ENCODE assay signal across 22 mouse cellular contexts in genomic region chr8:78889708-78890107, GRCm38 (mm10).
DNase-seq lines count a peak whose midpoint lies in the region; ATAC-seq and TF ChIP-seq lines count a peak whose summit lies in the region.
"Had no signal": no experiment of that assay in that cellular context is flagged by ENCODE, and none has a peak within 500 bp of the region (broad histone marks: within the 10 kb centered on the region; RNA-seq: fewer than 3 reads in every experiment).

No protein-coding gene starts in this region.

- H3K27me3 ChIP-seq in CH12.LX (replicated peaks) = no peaks in the 10 kb centered on the region
- H3K27me3 ChIP-seq in cerebellum, adult 2 months (ENCODE audit: control insufficient read depth, insufficient read depth, low read length) = no peaks in the 10 kb centered on the region
- H3K27me3 ChIP-seq: embryonic facial prominence, embryonic 15.5 days; heart, embryonic 13.5 days; hindbrain, embryonic 12.5 days had no signal

- H3K9me3 ChIP-seq in CH12.LX (replicated peaks; ENCODE audit: low read length) = no peaks in the 10 kb centered on the region
- H3K9me3 ChIP-seq: embryonic facial prominence, embryonic 15.5 days; forebrain, embryonic 10.5 days; G1E; heart, embryonic 13.5 days; hindbrain, embryonic 12.5 days had no signal

- DNase-seq in A20 (ENCODE audit: low read depth, low spot score) (peak; percentile 27), CH12.LX (ENCODE audit: extremely low read depth) (peak; percentile 43)
- DNase-seq in cerebellum, adult 2 months = no peak
- no peak for DNase-seq in layer of hippocampus, adult 2 months (ENCODE audit: low spot score in 2 of 2)
- DNase-seq in adrenal gland, postnatal 25 days = no peak
- DNase-seq: adrenal gland, adult 8-10 months; cerebellum, adult 18-20 months; cerebellum, postnatal 10 days; embryo, embryonic 11 days; gastrocnemius, postnatal 10 days; heart, postnatal 36 days had no signal

- TF ChIP-seq CTCF in CH12.LX (conservative IDR thresholded peaks at IDR 0.05 in 1 of 2, IDR thresholded peaks at IDR 0.05 in 1 of 2; ENCODE audit: low read depth in 2 of 2, low read length in 2 of 2) = no peak
- TF ChIP-seq CTCF in cerebellum, adult 2 months (IDR thresholded peaks at IDR 0.05; ENCODE audit: borderline replicate concordance, insufficient read depth, low read depth, low read length) = no peak
- no peak for TF ChIP-seq CTCF in layer of hippocampus, adult 2 months (conservative IDR thresholded peaks at IDR 0.05)

- no peak for TF ChIP-seq POLR2A in CH12.LX (IDR thresholded peaks at IDR 0.05; ENCODE audit: low read depth, low read length)
- no peak for TF ChIP-seq POLR2A in cerebellum, adult 2 months (IDR thresholded peaks at IDR 0.05; ENCODE audit: borderline replicate concordance, insufficient read depth, low read length)

- no peak for TF ChIP-seq EP300 in CH12.LX (IDR thresholded peaks at IDR 0.05; ENCODE audit: low read length)

- TF ChIP-seq RAD21 in CH12.LX (IDR thresholded peaks at IDR 0.05; ENCODE audit: low read depth, low read length) = no peak

- H3K79me2 ChIP-seq in CH12.LX (replicated peaks; ENCODE audit: control insufficient read depth, extremely low read depth, insufficient read depth, poor library complexity, severe bottlenecking) = no peaks in the 10 kb centered on the region

- H3K4me3 ChIP-seq in CH12.LX (replicated peaks in 1 of 3; ENCODE audit: low read depth in 2 of 3, low read length in 2 of 3, poor library complexity in 1 of 3) = no peak overlapping the region
- no peak overlapping the region for H3K4me3 ChIP-seq in cerebellum, adult 2 months (replicated peaks; ENCODE audit: insufficient read depth, low read depth, low read length)
- H3K4me3 ChIP-seq in layer of hippocampus, adult 2 months = no peak overlapping the region
- H3K4me3 ChIP-seq: embryonic facial prominence, embryonic 15.5 days; erythroblast, embryonic 14.5 days; forebrain, embryonic 10.5 days; heart, embryonic 13.5 days; hindbrain, embryonic 12.5 days had no signal

- no peak overlapping the region for H3K4me2 ChIP-seq in CH12.LX (ENCODE audit: insufficient read depth, low read depth, poor library complexity, severe bottlenecking)
- H3K4me2 ChIP-seq: embryonic facial prominence, embryonic 15.5 days; heart, embryonic 13.5 days; hindbrain, embryonic 12.5 days had no signal

- ATAC-seq in megakaryocyte, adult 5-6 weeks (ENCODE audit: poor library complexity, severe bottlenecking) = peak; percentile 98
- ATAC-seq: forebrain, embryonic 14.5 days; hindbrain, embryonic 16.5 days; inflammation-experienced regulatory T-cells, adult 6 months; intestine, postnatal 0 days had no signal

- peaks cover 0 to 7% of the 10 kb centered on the region in 2 experiments; a peak in 2 of 4 replicates for H3K4me1 ChIP-seq in CH12.LX (ENCODE audit: control insufficient read depth in 1 of 2, insufficient read depth in 2 of 2)
- H3K4me1 ChIP-seq in cerebellum, adult 2 months (ENCODE audit: control insufficient read depth, insufficient read depth, low read length) = no peaks in the 10 kb centered on the region
- H3K4me1 ChIP-seq: embryonic facial prominence, embryonic 15.5 days; forebrain, embryonic 10.5 days; heart, embryonic 13.5 days; hindbrain, embryonic 12.5 days had no signal

- WGBS in cerebellum, adult 2 months = 88% methylated on average over 6 of the region's 6 CpGs

- no peak overlapping the region for H3K9ac ChIP-seq in CH12.LX (ENCODE audit: insufficient read depth, low read depth)
- H3K9ac ChIP-seq: embryonic facial prominence, embryonic 15.5 days; heart, embryonic 13.5 days; hindbrain, embryonic 12.5 days had no signal

- no peaks in the 10 kb centered on the region for H3K36me3 ChIP-seq in CH12.LX (replicated peaks in 1 of 2; ENCODE audit: control insufficient read depth in 1 of 2, insufficient read depth in 1 of 2, low read length in 1 of 2)
- H3K36me3 ChIP-seq: embryonic facial prominence, embryonic 15.5 days; forebrain, embryonic 10.5 days; G1E; heart, embryonic 13.5 days; hindbrain, embryonic 12.5 days had no signal

- H3K27ac ChIP-seq in CH12.LX (ENCODE audit: insufficient read depth, low read depth) = no peak overlapping the region
- H3K27ac ChIP-seq in cerebellum, adult 2 months (ENCODE audit: insufficient read depth, low read length) = no peak overlapping the region
- H3K27ac ChIP-seq in layer of hippocampus, adult 2 months = no peak overlapping the region
- H3K27ac ChIP-seq: embryonic facial prominence, embryonic 15.5 days; forebrain, embryonic 10.5 days; heart, embryonic 13.5 days; hindbrain, embryonic 12.5 days had no signal

- dilution Hi-C loops in CH12.LX (cut with MboI; ENCODE audit: extremely low pct_ligation_motif_present, extremely low pct_unique_long_range_greater_than_20kb, low sequenced_read_pairs) = no loop called here

- in situ Hi-C loops in CH12.LX (cut with MboI; ENCODE audit: low pct_ligation_motif_present, low pct_unique_long_range_greater_than_20kb, low sequenced_read_pairs) = no loop called here

TF ChIP-seq in CH12.LX, 34 proteins besides CTCF, POLR2A, EP300 and RAD21:
- no peak for TF ChIP-seq TBP (conservative IDR thresholded peaks at IDR 0.05; ENCODE audit: low read depth, low read length)
- no peak for TF ChIP-seq ZKSCAN1 (IDR thresholded peaks at IDR 0.05; ENCODE audit: borderline replicate concordance, low read depth, low read length)
- peak; percentile 54 for TF ChIP-seq MAX (IDR thresholded peaks at IDR 0.05; ENCODE audit: low read length)
- no peak for TF ChIP-seq ZMIZ1 (IDR thresholded peaks at IDR 0.05; ENCODE audit: low read depth, low read length)
- no peak for TF ChIP-seq SMC3 (IDR thresholded peaks at IDR 0.05; ENCODE audit: low read depth, low read length)
- TF ChIP-seq POLR2AphosphoS2 (IDR thresholded peaks at IDR 0.05; ENCODE audit: low read depth, low read length) = no peak
- 0 out of 2 replicates have a peak, but pooled peaks have one; percentile 25 for TF ChIP-seq ELF1 (IDR thresholded peaks at IDR 0.05; ENCODE audit: low read depth, low read length)
- TF ChIP-seq JUN (IDR thresholded peaks at IDR 0.05; ENCODE audit: insufficient read depth, low read depth, low read length) = no peak
- no peak for TF ChIP-seq TCF12 (IDR thresholded peaks at IDR 0.05; ENCODE audit: low read depth, low read length)
- no peak for TF ChIP-seq RCOR1 (conservative IDR thresholded peaks at IDR 0.05; ENCODE audit: low read depth, low read length)
- TF ChIP-seq KAT2A (IDR thresholded peaks at IDR 0.05; ENCODE audit: insufficient replicate concordance, low read length) = no peak
- TF ChIP-seq ZC3H11A (IDR thresholded peaks at IDR 0.05; ENCODE audit: low read depth, low read length) = no peak
- no peak for TF ChIP-seq HCFC1 (IDR thresholded peaks at IDR 0.05; ENCODE audit: low read depth, low read length)
- no peak for TF ChIP-seq CHD2 (IDR thresholded peaks at IDR 0.05; ENCODE audit: low read length)
- TF ChIP-seq BHLHE40 (IDR thresholded peaks at IDR 0.05; ENCODE audit: low read depth, low read length) = peak; percentile 65
- TF ChIP-seq NRF1 (IDR thresholded peaks at IDR 0.05; ENCODE audit: low read depth, low read length) = no peak
- no peak for TF ChIP-seq JUND (conservative IDR thresholded peaks at IDR 0.05; ENCODE audit: low read depth, low read length)
- TF ChIP-seq UBTF (IDR thresholded peaks at IDR 0.05; ENCODE audit: low read depth, low read length) = no peak
- no peak for TF ChIP-seq GABPA (IDR thresholded peaks at IDR 0.05; ENCODE audit: insufficient replicate concordance, low read depth, low read length)
- TF ChIP-seq USF2 (conservative IDR thresholded peaks at IDR 0.05; ENCODE audit: low read depth, low read length) = no peak
- TF ChIP-seq NELFE (IDR thresholded peaks at IDR 0.05; ENCODE audit: low read depth, low read length) = no peak
- TF ChIP-seq IRF4 (IDR thresholded peaks at IDR 0.05; ENCODE audit: low read depth, low read length) = no peak
- TF ChIP-seq E2F4 (IDR thresholded peaks at IDR 0.05; ENCODE audit: insufficient replicate concordance, low read depth, low read length) = no peak
- TF ChIP-seq USF1 (IDR thresholded peaks at IDR 0.05; ENCODE audit: low read depth, low read length) = no peak
- TF ChIP-seq MAZ (IDR thresholded peaks at IDR 0.05; ENCODE audit: low read depth, low read length) = no peak
- TF ChIP-seq ETS1 (conservative IDR thresholded peaks at IDR 0.05; ENCODE audit: low read depth, low read length) = no peak
TF ChIP-seq in CH12.LX: peak in this region for 3.

Comparison
In these comparisons a context has a peak if more than half of its experiments do, and no peak if none do; other contexts are left out.
1. DNase-seq: peak in A20 (single experiment) and CH12.LX (single experiment); none in cerebellum, adult 2 months (0 of 2), layer of hippocampus, adult 2 months (0 of 2) and adrenal gland, postnatal 25 days (single experiment).